Mouse (Mus musculus): ENCODE measurements around the gene Ebpl.

Ebpl gene

GRCm38 (mm10) chr14:61327007-61327406 is 33.2 kb downstream of the Ebpl start:
- peak; percentile 41 for DNase-seq

GRCm38 (mm10) chr14:61322740-61323139 is 37.5 kb downstream of the Ebpl start:
- DNase-seq = no peak

GRCm38 (mm10) chr14:61321200-61321599 is 39.0 kb downstream of the Ebpl start:
- DNase-seq = no peak

GRCm38 (mm10) chr14:61320765-61321164 is 39.5 kb downstream of the Ebpl start:
- DNase-seq = no peak

GRCm38 (mm10) chr14:61316861-61317260 is 43.4 kb downstream of the Ebpl start:
- DNase-seq = peak; percentile 54

GRCm38 (mm10) chr14:61310963-61311362 is 49.3 kb downstream of the Ebpl start:
- no peak for DNase-seq

- no peak for DNase-seq
Observed at GRCm38 (mm10) chr14:61310036-61310772, 50.0 kb downstream of the Ebpl start.

- no peak for DNase-seq
Observed at GRCm38 (mm10) chr14:61309593-61309992, 50.6 kb downstream of the Ebpl start, which contains the start of gene Arl11. Arl11 (plus strand) TSS chr14:61309753.

GRCm38 (mm10) chr14:61303969-61304609 is 56.1 kb downstream of the Ebpl start:
- no peak for DNase-seq

GRCm38 (mm10) chr14:61302428-61302827 is 57.8 kb downstream of the Ebpl start:
- DNase-seq = no peak

- DNase-seq = no peak
Observed at GRCm38 (mm10) chr14:61301323-61301722, 58.9 kb downstream of the Ebpl start.

- DNase-seq = no peak
Observed at GRCm38 (mm10) chr14:61299810-61300209, 60.4 kb downstream of the Ebpl start.

GRCm38 (mm10) chr14:61294738-61295079 is 65.5 kb downstream of the Ebpl start:
- DNase-seq = peak; percentile 48

- peak; percentile 67 for DNase-seq
Observed at GRCm38 (mm10) chr14:61293884-61294737, 66.1 kb downstream of the Ebpl start.

- peak; percentile 6 for DNase-seq
Observed at GRCm38 (mm10) chr14:61290664-61291063, 69.6 kb downstream of the Ebpl start.

GRCm38 (mm10) chr14:61288606-61289286 is 71.5 kb downstream of the Ebpl start:
- no peak for DNase-seq

All from cerebellum, adult 9-11 months (tissue).